Mouse (Mus musculus): ENCODE results near the gene Cplx2.

DNA sequence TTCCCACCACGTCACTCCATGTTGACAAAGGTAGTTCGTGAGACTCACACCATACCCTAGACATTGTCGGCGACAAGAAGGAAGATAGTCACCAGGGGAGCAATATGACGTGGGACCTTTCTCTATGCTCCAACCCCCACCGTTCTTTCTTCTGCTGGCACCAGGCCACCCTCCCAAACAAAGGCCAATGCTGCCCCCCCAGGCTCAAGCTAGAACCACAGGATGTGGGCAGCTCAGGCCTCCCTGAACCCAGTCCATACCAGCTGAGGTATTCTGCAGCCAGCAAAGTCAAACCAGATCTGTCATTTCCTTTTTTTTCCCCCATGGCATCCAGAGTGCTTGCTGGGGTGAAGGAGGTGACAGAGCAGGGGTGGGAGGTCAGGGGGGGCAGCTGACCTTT lies 3.4 kb upstream of the Cplx2 start:
- TF ChIP-seq MAX (IDR thresholded peaks at IDR 0.05) (no peak), CEBPB (IDR thresholded peaks at IDR 0.05; ENCODE audit: low read depth) (no peak), CTCF (IDR thresholded peaks at IDR 0.05; ENCODE audit: control insufficient read depth, insufficient read depth, insufficient read length) (no peak), MYOD1 (IDR thresholded peaks at IDR 0.05; ENCODE audit: control insufficient read depth, insufficient read length, low read depth) (no peak), USF1 (IDR thresholded peaks at IDR 0.05; ENCODE audit: low read depth) (no peak), MYOG (IDR thresholded peaks at IDR 0.05; ENCODE audit: control insufficient read depth, extremely low read depth, insufficient read length) (no peak)

All from C2C12 (cell line).